Mouse (Mus musculus): ENCODE results near the gene Nf1. TPM values are rescaled to one million over a fixed set of nuclear protein-coding genes. Genes with fewer than 3 reads are reported as not detected.
A peak's percentile ranks its signal among the peaks of the same experiment; 100 is the strongest.

Nf1 gene
- total RNA-seq, 2 experiments from 2014 or later, result 111 to 118 TPM

- intact Hi-C loops (cut with DNase I), result no loop called here
- peak in 1 of 2 experiments; percentile 71 for DNase-seq (ENCODE audit: extremely low spot score in 1 of 2, low spot score in 2 of 2)
Observed at GRCm38 (mm10) chr11:79519878-79520291, 180.4 kb downstream of the Nf1 start.

- intact Hi-C loops (cut with DNase I), result no loop called here
- DNase-seq (ENCODE audit: extremely low spot score in 1 of 2, low spot score in 2 of 2), result no peak
Observed at GRCm38 (mm10) chr11:79520772-79521171, 181.3 kb downstream of the Nf1 start.

- DNase-seq (ENCODE audit: extremely low spot score in 1 of 2, low spot score in 2 of 2), result no peak
- intact Hi-C loops (cut with DNase I), result no loop called here
Observed at GRCm38 (mm10) chr11:79521930-79522329, 182.4 kb downstream of the Nf1 start.

- intact Hi-C loops (cut with DNase I), result no loop called here
- DNase-seq (ENCODE audit: extremely low spot score in 1 of 2, low spot score in 2 of 2), result no peak
Observed at GRCm38 (mm10) chr11:79522944-79523343, 183.5 kb downstream of the Nf1 start.

DNA sequence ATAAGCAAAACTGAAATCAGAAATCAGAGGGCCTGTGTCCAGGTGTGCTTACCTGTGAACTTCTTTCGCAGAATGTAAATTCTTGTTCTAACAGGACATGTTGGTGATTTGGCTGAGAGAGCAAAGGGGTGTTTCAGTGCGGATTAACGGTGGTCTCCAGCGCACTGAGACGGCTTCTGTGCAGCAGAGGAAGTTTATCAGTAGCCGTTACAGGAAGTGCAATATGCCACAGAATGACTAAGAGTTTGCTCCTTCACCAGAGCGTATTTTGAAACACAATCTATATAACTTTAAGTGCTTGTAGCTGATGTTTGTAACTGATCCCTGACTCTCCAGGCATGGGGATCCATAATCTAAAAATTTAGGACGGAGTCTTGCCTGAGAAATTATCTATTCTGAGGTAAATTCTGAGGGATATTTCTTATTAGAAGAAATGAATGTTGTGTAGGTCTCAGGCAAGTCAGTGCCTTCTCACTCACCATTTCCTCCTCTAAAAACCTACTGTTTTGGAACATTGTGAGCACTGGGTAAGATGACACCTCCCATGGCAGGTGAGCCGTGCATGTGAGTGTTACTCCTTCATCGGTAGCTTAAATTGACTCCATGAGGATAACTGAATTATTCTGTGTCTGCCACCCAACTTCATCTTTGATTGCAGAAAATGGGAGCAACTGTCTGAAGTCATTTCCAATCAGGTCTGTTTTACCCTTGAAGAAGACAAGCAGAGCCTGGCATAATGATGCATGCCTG lies 184.2 kb downstream of the Nf1 start, which contains the start of gene Evi2b:
Gene Evi2b, minus strand, starts transcription at position 203 of the 750 bp plus-strand sequence.
- intact Hi-C loops (cut with DNase I), result no loop called here
- DNase-seq (ENCODE audit: extremely low spot score in 1 of 2, low spot score in 2 of 2), result no peak

DNA sequence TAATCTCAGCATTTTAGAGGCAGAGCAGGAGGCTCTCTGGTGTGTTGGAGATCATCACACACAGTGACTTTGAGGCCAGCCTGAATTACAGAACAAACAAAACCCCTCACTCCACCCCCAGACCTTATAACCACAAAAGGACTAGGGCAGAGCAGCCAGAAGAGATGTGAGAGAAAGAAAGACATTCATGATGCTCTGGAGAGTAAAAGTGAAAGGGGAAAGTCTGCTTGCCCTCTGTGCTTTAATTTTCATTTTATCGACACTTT lies 184.8 kb downstream of the Nf1 start:
- no peak for DNase-seq (ENCODE audit: extremely low spot score in 1 of 2, low spot score in 2 of 2)
- intact Hi-C loops (cut with DNase I), result no loop called here

DNA sequence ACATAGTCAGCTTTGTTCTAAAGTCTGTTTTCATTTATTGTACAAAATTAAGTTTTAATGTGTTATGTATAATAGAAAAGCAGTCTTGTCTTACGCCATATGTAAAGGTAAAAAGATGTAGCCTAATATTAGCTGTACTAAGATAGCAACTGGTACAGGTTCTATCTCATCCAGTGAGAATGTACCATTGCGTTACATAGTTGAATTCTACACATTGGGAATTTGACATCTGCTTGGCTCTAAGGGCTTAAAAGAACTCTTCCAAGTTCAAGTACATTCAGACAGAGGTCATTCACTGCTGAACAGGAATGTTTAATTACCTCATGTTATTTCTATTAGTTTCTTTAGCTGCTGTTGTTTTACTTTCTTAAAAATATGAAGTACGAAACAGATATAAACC lies 187.1 kb downstream of the Nf1 start:
- intact Hi-C loops (cut with DNase I), result no loop called here
- no peak for DNase-seq (ENCODE audit: extremely low spot score in 1 of 2, low spot score in 2 of 2)

DNA sequence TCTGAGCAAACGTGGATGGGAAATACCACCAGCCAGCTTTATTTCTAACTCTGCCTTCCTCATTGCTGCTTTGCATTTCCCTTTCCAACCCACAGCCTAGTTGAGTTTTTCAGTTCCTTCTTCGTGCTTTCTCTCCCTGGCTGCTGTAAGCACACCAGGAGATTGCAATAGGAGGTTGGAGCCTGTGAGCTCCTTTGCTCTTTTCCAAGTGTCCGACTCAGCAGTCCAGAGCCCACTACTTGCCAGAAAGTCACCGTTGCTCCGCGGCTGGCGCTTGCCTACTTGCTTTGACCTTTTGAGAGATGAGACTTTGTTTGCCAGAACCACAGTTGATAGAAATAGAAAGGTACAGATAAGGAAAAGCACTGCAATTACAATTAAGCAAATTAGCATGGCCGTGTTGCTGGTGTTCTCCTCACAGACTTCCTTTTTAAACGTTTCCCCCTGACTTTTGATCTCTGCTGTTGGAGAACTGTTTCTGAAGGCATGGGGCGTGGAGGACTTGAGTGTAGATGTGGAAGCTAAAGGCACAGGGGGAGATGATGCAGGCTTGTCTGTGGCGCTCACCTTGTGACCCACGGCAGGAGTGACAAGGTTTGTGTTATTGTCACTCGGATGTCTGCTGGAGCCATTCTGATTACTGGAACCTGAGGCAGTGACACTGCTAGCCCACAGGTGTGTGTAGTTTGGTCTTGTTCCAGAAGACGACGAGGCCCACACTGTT lies 187.7 kb downstream of the Nf1 start:
- peak in 1 of 2 experiments; percentile 25 for DNase-seq (ENCODE audit: extremely low spot score in 1 of 2, low spot score in 2 of 2)
- intact Hi-C loops (cut with DNase I), result no loop called here

DNA sequence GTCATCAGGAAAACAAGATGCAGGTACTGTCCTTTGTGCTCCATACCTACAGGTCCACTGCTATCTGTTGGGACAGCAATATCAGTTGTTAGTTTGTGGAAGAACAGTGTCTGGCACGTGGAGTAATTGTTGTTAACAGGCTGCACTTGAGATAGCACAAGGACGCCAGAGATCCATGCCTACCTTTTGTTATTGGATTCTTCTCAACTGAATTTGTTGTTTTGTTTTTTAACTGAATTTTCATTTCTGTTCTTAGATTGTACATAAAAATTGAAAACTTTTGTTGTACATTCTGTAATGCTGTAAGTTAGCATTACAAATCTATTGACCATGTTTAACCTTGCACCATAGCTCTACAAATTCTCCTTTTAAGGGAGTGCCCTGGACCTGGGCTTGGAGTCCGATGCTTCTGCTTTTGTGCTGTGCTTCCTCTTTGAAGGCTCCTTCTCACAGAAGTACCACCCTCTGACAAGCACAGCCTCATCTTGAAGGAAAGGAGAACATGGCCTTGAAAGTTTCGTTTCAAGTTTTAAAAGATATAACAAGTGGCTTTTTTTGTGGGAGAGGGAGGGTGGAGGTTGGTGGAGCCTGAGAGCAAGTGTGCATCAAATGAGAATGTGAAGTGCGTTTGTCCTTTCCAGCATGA lies 188.4 kb downstream of the Nf1 start:
- intact Hi-C loops (cut with DNase I), result no loop called here
- no peak for DNase-seq (ENCODE audit: extremely low spot score in 1 of 2, low spot score in 2 of 2)

DNA sequence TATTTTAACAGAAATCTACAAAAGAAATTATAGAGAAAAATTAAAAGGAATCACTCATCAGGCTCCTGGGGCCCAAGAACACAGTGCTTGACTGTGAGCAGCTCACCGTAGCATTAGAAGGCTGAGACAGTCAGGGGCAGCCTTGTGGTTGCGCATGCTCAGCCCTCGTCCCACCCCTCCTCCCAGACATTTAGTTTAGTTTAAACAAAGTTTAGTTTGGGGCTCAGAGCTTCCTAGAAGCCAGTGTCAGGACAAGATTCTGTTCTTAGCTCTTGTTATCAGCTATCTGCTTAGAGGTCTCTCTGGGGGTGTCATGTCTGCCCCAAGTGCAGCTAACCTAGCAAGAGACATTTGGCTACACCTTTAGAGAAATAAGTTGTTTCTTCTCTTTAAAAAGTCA lies 189.1 kb downstream of the Nf1 start:
- intact Hi-C loops (cut with DNase I), result no loop called here
- DNase-seq (ENCODE audit: extremely low spot score in 1 of 2, low spot score in 2 of 2), result no peak

GRCm38 (mm10) chr11:79529226-79529625 lies 189.7 kb downstream of the Nf1 start:
- no peak for DNase-seq (ENCODE audit: extremely low spot score in 1 of 2, low spot score in 2 of 2)
- intact Hi-C loops (cut with DNase I), result no loop called here

GRCm38 (mm10) chr11:79529736-79530135 lies 190.2 kb downstream of the Nf1 start:
- intact Hi-C loops (cut with DNase I), result no loop called here
- DNase-seq (ENCODE audit: extremely low spot score in 1 of 2, low spot score in 2 of 2), result no peak

DNA sequence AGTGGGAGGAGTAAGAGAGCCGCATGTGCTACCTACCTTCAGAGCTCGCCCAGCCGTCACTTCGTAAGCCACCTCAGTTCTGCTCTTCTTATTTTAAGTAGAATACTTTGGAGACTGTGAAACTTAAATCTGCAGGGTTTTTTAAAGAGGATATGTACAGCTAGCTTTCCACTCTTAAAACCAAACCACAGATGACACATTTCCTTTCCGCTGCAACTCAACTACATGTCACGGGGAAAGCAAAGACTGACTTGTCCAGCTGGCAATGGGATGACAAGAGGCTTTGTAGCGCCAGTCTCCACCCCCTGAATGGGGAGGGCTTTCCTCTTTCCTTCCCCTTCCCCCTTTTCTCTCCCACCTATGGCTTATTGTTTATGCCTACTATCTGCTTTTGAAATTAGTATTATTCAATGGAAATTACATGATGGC lies 190.9 kb downstream of the Nf1 start, which contains the start of the genes Evi2 and Evi2a:
Gene Evi2, minus strand, starts transcription at position 257 of the 429 bp plus-strand sequence.
Gene Evi2a, minus strand, starts transcription at position 277 of the 429 bp plus-strand sequence.
- DNase-seq (ENCODE audit: extremely low spot score in 1 of 2, low spot score in 2 of 2), result peak; percentile 31 to 33
- intact Hi-C loops (cut with DNase I), result no loop called here

- no peak for DNase-seq (ENCODE audit: extremely low spot score in 1 of 2, low spot score in 2 of 2)
- intact Hi-C loops (cut with DNase I), result no loop called here
Observed at GRCm38 (mm10) chr11:79530774-79531173, 191.3 kb downstream of the Nf1 start.

- no peak for DNase-seq (ENCODE audit: extremely low spot score in 1 of 2, low spot score in 2 of 2)
- intact Hi-C loops (cut with DNase I), result no loop called here
Observed at GRCm38 (mm10) chr11:79531485-79531884, 192.0 kb downstream of the Nf1 start.

DNA sequence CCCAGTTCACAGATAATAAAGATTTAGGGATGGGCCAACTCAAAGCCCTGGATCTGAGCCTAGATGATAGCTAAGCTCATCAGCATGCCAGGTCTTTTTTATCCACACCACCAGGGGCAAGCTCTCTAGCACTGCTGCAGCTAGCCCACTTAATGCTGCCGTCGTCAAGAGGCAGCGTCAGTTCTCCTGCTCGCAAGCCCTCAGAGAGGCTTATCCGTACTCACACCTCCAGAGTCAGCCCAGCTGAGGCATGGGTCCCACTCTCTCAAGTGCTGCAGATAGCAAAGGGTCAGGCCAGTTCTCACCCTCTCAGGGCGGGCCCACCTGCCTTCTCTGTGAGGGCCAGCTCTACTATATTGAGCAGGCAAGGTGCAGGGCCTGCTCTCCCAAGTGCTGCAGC lies 193.8 kb downstream of the Nf1 start:
- intact Hi-C loops (cut with DNase I), result no loop called here
- DNase-seq (ENCODE audit: extremely low spot score in 1 of 2, low spot score in 2 of 2), result peak in 1 of 2 experiments; percentile 18

- intact Hi-C loops (cut with DNase I), result no loop called here
- peak in 1 of 2 experiments; percentile 38 for DNase-seq (ENCODE audit: extremely low spot score in 1 of 2, low spot score in 2 of 2)
Observed at GRCm38 (mm10) chr11:79533950-79534690, 194.6 kb downstream of the Nf1 start.

DNA sequence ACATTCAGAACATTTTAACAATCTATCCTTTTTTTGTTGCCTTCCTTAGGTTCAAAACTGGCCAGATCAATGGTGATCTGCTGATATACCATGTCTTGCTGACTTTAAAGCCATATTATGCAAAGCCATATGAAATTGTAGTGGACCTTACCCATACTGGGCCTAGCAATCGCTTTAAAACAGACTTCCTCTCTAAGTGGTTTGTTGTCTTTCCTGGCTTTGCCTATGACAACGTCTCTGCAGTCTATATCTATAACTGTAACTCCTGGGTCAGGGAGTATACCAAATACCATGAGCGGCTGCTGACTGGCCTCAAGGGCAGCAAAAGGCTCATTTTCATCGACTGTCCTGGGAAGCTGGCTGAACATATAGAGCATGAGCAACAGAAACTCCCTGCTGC lies 196.1 kb downstream of the Nf1 start:
- intact Hi-C loops (cut with DNase I), result loop anchor here (5.0 kb wide), 1 partner anchor 48 kb away; no protein-coding TSS in a partner anchor
- DNase-seq (ENCODE audit: extremely low spot score in 1 of 2, low spot score in 2 of 2), result no peak

DNA sequence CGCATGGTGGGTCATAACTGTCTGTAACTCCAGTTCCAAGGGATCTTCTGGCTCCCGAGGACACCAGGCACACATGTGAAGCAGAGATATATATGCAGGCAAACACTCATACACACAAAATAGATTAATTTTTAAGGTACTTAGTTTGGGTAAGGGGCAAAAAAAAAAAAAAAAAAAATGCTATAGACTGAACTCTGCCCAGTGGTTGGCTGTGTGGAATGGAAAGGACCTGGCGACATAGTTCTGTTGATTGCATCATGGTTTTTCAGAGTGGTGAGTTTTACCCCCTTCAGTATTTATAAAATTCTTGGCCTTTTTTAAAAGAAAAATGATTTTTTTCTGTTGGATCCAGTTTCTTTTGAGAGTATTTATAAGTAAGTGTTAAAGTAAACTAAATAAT lies 196.8 kb downstream of the Nf1 start:
- DNase-seq (ENCODE audit: extremely low spot score in 1 of 2, low spot score in 2 of 2), result no peak
- intact Hi-C loops (cut with DNase I), result loop anchor here (5.0 kb wide), 1 partner anchor 49 kb away; no protein-coding TSS in a partner anchor
